Mouse (Mus musculus) liver, embryonic 14.5 days (tissue): ENCODE data around the gene Rnf213.

ENCODE experiments used
- CTCF ChIP-seq: IDR thresholded peaks from 2 replicates; pipeline ENCODE4 v1.5.1; 2016; ENCODE audit warnings: antibody characterized with exemption, low read depth, control low read depth
- EP300 ChIP-seq: IDR thresholded peaks from 2 replicates; pipeline ENCODE4 v1.6.1; 2016; ENCODE audit warnings: antibody characterized with exemption, low read depth

GRCm38 (mm10) chr11:119362769-119363533 lies 29.9 kb upstream of the Rnf213 start:
- TF ChIP-seq CTCF (no peak), EP300 (no peak)
